Mouse (Mus musculus): ENCODE measurements at regions not wholly inside any gene's neighbourhood (a gene's known extent, or its start where the extent isn't known, plus 50 kb on each side); places are given as distances from the start of the nearest gene placed in this dataset.

GRCm38 (mm10) chr6:89006997-89007396 lies 104.9 kb downstream of the Tpra1 start:
- no peak for DNase-seq (ENCODE audit: low read depth)

- DNase-seq (ENCODE audit: low read depth), result no peak
Observed at GRCm38 (mm10) chr6:89007516-89007915, 105.5 kb downstream of the Tpra1 start.

- DNase-seq (ENCODE audit: low read depth), result no peak
Observed at GRCm38 (mm10) chr6:89008614-89009171, 106.6 kb downstream of the Tpra1 start.

- DNase-seq (ENCODE audit: low read depth), result no peak
Observed at GRCm38 (mm10) chr6:89012998-89013689, 111.1 kb downstream of the Tpra1 start.

- no peak for DNase-seq (ENCODE audit: low read depth)
Observed at GRCm38 (mm10) chr6:89013690-89014061, 111.6 kb downstream of the Tpra1 start.

- no peak for DNase-seq (ENCODE audit: low read depth)
Observed at GRCm38 (mm10) chr6:89024101-89024650, 122.1 kb downstream of the Tpra1 start.

- no peak for DNase-seq (ENCODE audit: low read depth)
Observed at GRCm38 (mm10) chr6:89033433-89034298, 131.6 kb downstream of the Tpra1 start.

- no peak for DNase-seq (ENCODE audit: low read depth)
Observed at GRCm38 (mm10) chr6:89034455-89034854, 132.4 kb downstream of the Tpra1 start.

GRCm38 (mm10) chr6:89035061-89035835 lies 133.2 kb downstream of the Tpra1 start:
- DNase-seq (ENCODE audit: low read depth), result no peak

- no peak for DNase-seq (ENCODE audit: low read depth)
Observed at GRCm38 (mm10) chr6:89035836-89036156, 133.7 kb downstream of the Tpra1 start.

GRCm38 (mm10) chr6:89037392-89037791 lies 135.3 kb downstream of the Tpra1 start:
- no peak for DNase-seq (ENCODE audit: low read depth)

- no peak for DNase-seq (ENCODE audit: low read depth)
Observed at GRCm38 (mm10) chr6:89037901-89038300, 135.8 kb downstream of the Tpra1 start.

- DNase-seq (ENCODE audit: low read depth), result no peak
Observed at GRCm38 (mm10) chr6:89040919-89041318, 138.9 kb downstream of the Tpra1 start.

- no peak for DNase-seq (ENCODE audit: low read depth)
Observed at GRCm38 (mm10) chr6:89042478-89043239, 140.6 kb downstream of the Tpra1 start.

GRCm38 (mm10) chr6:89045436-89045966 lies 143.4 kb downstream of the Tpra1 start:
- DNase-seq (ENCODE audit: low read depth), result no peak

GRCm38 (mm10) chr6:89046476-89046875 lies 144.4 kb downstream of the Tpra1 start:
- no peak for DNase-seq (ENCODE audit: low read depth)

GRCm38 (mm10) chr6:89047629-89048332 lies 145.7 kb downstream of the Tpra1 start:
- no peak for DNase-seq (ENCODE audit: low read depth)

GRCm38 (mm10) chr6:89049290-89049689 lies 147.2 kb downstream of the Tpra1 start:
- no peak for DNase-seq (ENCODE audit: low read depth)

- no peak for DNase-seq (ENCODE audit: low read depth)
Observed at GRCm38 (mm10) chr6:89050575-89051270, 148.7 kb downstream of the Tpra1 start.

All from c-Kit-positive CD71-positive TER-119-negative erythroid progenitor cells, embryonic 14.5 days (primary cell).